Mouse (Mus musculus): ENCODE measurements around the gene Map3k7cl. TPM values are rescaled to one million over a fixed set of nuclear protein-coding genes. Genes with fewer than 3 reads are reported as not detected.

Map3k7cl gene
- total RNA-seq, 1 experiment, result not detected

GRCm38 (mm10) chr16:87587843-87588242 is 34.7 kb downstream of the Map3k7cl start:
- in situ Hi-C loops (cut with MboI; ENCODE audit: low sequenced_read_pairs in 2 of 2, unreplicated experiment in 2 of 2), result no loop called here
- no peak for DNase-seq (ENCODE audit: low read depth, low spot score)
- Histone ChIP-seq H3K4me3 (ENCODE audit: insufficient read depth in 1 of 2, low read depth in 1 of 2, low read length in 2 of 2, poor library complexity in 1 of 2, severe bottlenecking in 1 of 2) (no peak overlapping the region), H3K9ac (ENCODE audit: insufficient read depth, low read depth, low read length, poor library complexity, severe bottlenecking) (no peak overlapping the region), H3K9me3 (ENCODE audit: control insufficient read depth, insufficient read depth, low read depth, low read length) (no peaks in the 10 kb centered on the region), H3K36me3 (ENCODE audit: control insufficient read depth, insufficient read depth, low read length, poor library complexity, severe bottlenecking) (no peaks in the 10 kb centered on the region), H3K4me1 (ENCODE audit: control insufficient read depth in 2 of 2, insufficient read depth in 2 of 2, low read length in 2 of 2, poor library complexity in 1 of 2) (no peaks in the 10 kb centered on the region), H3K27ac (ENCODE audit: insufficient read depth, low read depth, low read length, poor library complexity, severe bottlenecking) (no peak overlapping the region)
- TF ChIP-seq ZNF384 (IDR thresholded peaks at IDR 0.05; ENCODE audit: low read depth, low read length), result no peak
- no peak for TF ChIP-seq CHD2 (IDR thresholded peaks at IDR 0.05; ENCODE audit: low read depth, low read length)
- no peak for TF ChIP-seq MAFK (IDR thresholded peaks at IDR 0.05; ENCODE audit: insufficient read depth, low read depth, low read length)
- TF ChIP-seq HCFC1 (IDR thresholded peaks at IDR 0.05; ENCODE audit: borderline replicate concordance, insufficient read depth, low read length), result no peak
- TF ChIP-seq ZC3H11A (IDR thresholded peaks at IDR 0.05; ENCODE audit: borderline replicate concordance, low read depth, low read length), result no peak

DNA sequence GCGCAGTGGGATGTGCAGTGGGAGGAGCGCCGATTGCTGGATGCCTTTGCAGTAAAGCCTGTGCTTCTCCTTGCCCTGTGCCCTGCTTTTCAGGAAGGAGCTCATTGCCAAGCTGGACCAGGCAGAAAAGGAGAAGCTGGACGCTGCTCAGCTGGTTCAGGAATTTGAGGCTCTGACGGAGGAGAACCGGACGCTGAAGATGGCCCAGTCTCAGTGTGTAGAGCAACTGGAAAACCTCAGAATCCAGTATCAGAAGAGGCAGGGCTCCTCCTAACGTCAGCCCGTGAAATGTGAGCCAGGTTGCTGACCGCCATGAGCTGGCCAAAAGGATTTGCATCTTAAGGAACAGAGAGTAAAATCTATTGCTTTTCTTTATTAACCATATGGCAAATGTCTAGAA is 41.0 kb downstream of the Map3k7cl start:
- DNase-seq (ENCODE audit: low read depth, low spot score), result no peak
- H3K4me3 ChIP-seq (ENCODE audit: insufficient read depth in 1 of 2, low read depth in 1 of 2, low read length in 2 of 2, poor library complexity in 1 of 2, severe bottlenecking in 1 of 2), result no peak overlapping the region
- H3K9ac ChIP-seq (ENCODE audit: insufficient read depth, low read depth, low read length, poor library complexity, severe bottlenecking), result no peak overlapping the region
- in situ Hi-C loops (cut with MboI; ENCODE audit: low sequenced_read_pairs in 2 of 2, unreplicated experiment in 2 of 2), result loop anchor here in 1 of 2 experiments (5.0 kb wide), 1 partner anchor 148 kb away; no protein-coding TSS in a partner anchor
- TF ChIP-seq HCFC1 (IDR thresholded peaks at IDR 0.05; ENCODE audit: borderline replicate concordance, insufficient read depth, low read length) (no peak), ZNF384 (IDR thresholded peaks at IDR 0.05; ENCODE audit: low read depth, low read length) (no peak), CHD2 (IDR thresholded peaks at IDR 0.05; ENCODE audit: low read depth, low read length) (no peak)
- H3K9me3 ChIP-seq (ENCODE audit: control insufficient read depth, insufficient read depth, low read depth, low read length), result no peaks in the 10 kb centered on the region
- H3K36me3 ChIP-seq (ENCODE audit: control insufficient read depth, insufficient read depth, low read length, poor library complexity, severe bottlenecking), result no peaks in the 10 kb centered on the region
- H3K4me1 ChIP-seq (ENCODE audit: control insufficient read depth in 2 of 2, insufficient read depth in 2 of 2, low read length in 2 of 2, poor library complexity in 1 of 2), result no peaks in the 10 kb centered on the region
- no peak overlapping the region for H3K27ac ChIP-seq (ENCODE audit: insufficient read depth, low read depth, low read length, poor library complexity, severe bottlenecking)

- Histone ChIP-seq H3K27ac (ENCODE audit: insufficient read depth, low read depth, low read length, poor library complexity, severe bottlenecking) (no peak overlapping the region), H3K9me3 (ENCODE audit: control insufficient read depth, insufficient read depth, low read depth, low read length) (no peaks in the 10 kb centered on the region), H3K4me3 (ENCODE audit: insufficient read depth in 1 of 2, low read depth in 1 of 2, low read length in 2 of 2, poor library complexity in 1 of 2, severe bottlenecking in 1 of 2) (no peak overlapping the region), H3K9ac (ENCODE audit: insufficient read depth, low read depth, low read length, poor library complexity, severe bottlenecking) (no peak overlapping the region), H3K36me3 (ENCODE audit: control insufficient read depth, insufficient read depth, low read length, poor library complexity, severe bottlenecking) (no peaks in the 10 kb centered on the region), H3K4me1 (ENCODE audit: control insufficient read depth in 2 of 2, insufficient read depth in 2 of 2, low read length in 2 of 2, poor library complexity in 1 of 2) (no peaks in the 10 kb centered on the region)
- in situ Hi-C loops (cut with MboI; ENCODE audit: low sequenced_read_pairs in 2 of 2, unreplicated experiment in 2 of 2), result no loop called here
- DNase-seq (ENCODE audit: low read depth, low spot score), result no peak
- no peak for TF ChIP-seq ZC3H11A (IDR thresholded peaks at IDR 0.05; ENCODE audit: borderline replicate concordance, low read depth, low read length)
Measured at GRCm38 (mm10) chr16:87595149-87595548, 42.0 kb downstream of the Map3k7cl start.

DNA sequence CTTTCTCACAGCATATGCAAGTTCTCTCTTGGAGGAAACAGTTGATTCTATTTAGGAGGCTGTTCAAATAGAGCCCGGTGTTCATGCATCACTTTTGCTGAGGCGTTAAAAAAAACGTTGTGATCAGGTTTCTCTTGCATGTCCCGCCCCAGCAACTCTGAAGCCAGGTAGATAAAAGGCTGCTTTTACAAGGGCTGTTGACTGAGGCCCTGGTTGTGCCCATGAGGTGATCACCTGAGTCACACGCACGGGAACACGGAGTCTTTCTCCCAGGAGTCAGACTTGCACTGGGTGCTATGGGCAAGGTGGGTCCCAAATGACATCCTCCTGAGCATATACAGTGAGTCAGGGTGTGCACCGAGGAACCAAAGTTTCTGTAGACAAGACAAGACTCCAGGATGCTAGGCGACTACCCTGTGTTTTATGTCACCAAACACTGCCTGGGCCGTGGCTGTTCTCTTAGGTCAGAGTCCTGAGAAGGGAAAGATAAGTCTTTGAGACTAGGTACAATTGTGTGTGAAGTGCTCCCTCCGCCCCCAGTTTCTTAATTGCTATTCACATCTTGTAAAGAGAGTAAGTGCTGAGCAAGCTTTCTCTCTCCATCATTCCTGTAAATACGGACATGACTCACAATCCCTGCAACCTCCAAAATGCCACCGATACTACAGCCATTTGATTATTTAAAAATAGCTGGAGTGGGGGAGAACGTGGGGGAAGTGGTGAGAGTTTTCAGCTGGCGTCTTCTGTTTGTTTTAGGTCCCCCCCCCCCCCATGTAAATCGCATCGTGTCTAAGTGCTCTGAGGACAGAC is 49.8 kb downstream of the Map3k7cl start:
- no peaks in the 10 kb centered on the region for H3K36me3 ChIP-seq (ENCODE audit: control insufficient read depth, insufficient read depth, low read length, poor library complexity, severe bottlenecking)
- no peak overlapping the region for H3K9ac ChIP-seq (ENCODE audit: insufficient read depth, low read depth, low read length, poor library complexity, severe bottlenecking)
- in situ Hi-C loops (cut with MboI; ENCODE audit: low sequenced_read_pairs in 2 of 2, unreplicated experiment in 2 of 2), result no loop called here
- no peak overlapping the region for H3K4me3 ChIP-seq (ENCODE audit: insufficient read depth in 1 of 2, low read depth in 1 of 2, low read length in 2 of 2, poor library complexity in 1 of 2, severe bottlenecking in 1 of 2)
- H3K9me3 ChIP-seq (ENCODE audit: control insufficient read depth, insufficient read depth, low read depth, low read length), result no peaks in the 10 kb centered on the region
- no peak for DNase-seq (ENCODE audit: low read depth, low spot score)
- no peak overlapping the region for H3K27ac ChIP-seq (ENCODE audit: insufficient read depth, low read depth, low read length, poor library complexity, severe bottlenecking)
- no peak for TF ChIP-seq MAFK (IDR thresholded peaks at IDR 0.05; ENCODE audit: insufficient read depth, low read depth, low read length)
- no peak for TF ChIP-seq ZC3H11A (IDR thresholded peaks at IDR 0.05; ENCODE audit: borderline replicate concordance, low read depth, low read length)
- TF ChIP-seq HCFC1 (IDR thresholded peaks at IDR 0.05; ENCODE audit: borderline replicate concordance, insufficient read depth, low read length), result no peak
- TF ChIP-seq CHD2 (IDR thresholded peaks at IDR 0.05; ENCODE audit: low read depth, low read length), result no peak
- no peak for TF ChIP-seq ZNF384 (IDR thresholded peaks at IDR 0.05; ENCODE audit: low read depth, low read length)
- H3K4me1 ChIP-seq (ENCODE audit: control insufficient read depth in 2 of 2, insufficient read depth in 2 of 2, low read length in 2 of 2, poor library complexity in 1 of 2), result peaks cover 0 to 4% of the 10 kb centered on the region in 2 experiments; a peak in 2 of 4 replicates

DNA sequence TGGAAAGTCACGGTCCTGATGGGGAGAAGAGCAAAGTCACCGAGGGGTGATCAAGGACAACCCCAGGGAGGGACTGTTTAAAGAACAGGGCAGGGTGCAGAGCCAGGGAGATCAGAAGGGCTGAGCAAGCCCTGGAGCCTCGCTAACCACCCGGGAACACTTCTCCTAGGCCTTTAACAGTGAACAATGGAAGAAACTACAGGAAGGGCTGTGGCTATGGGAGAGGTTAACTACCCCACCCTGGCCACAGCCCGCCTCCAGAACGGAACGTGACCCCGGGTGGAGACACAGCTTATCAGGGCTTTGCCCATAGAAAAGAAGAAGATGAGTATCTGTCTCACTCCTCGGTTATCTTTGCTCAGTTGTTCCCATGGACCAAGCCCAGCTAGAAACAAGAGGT is 50.9 kb downstream of the Map3k7cl start:
- Histone ChIP-seq H3K9ac (ENCODE audit: insufficient read depth, low read depth, low read length, poor library complexity, severe bottlenecking) (no peak overlapping the region), H3K36me3 (ENCODE audit: control insufficient read depth, insufficient read depth, low read length, poor library complexity, severe bottlenecking) (no peaks in the 10 kb centered on the region), H3K9me3 (ENCODE audit: control insufficient read depth, insufficient read depth, low read depth, low read length) (no peaks in the 10 kb centered on the region), H3K4me3 (ENCODE audit: insufficient read depth in 1 of 2, low read depth in 1 of 2, low read length in 2 of 2, poor library complexity in 1 of 2, severe bottlenecking in 1 of 2) (peak overlapping the region in 1 of 2 experiments; percentile 16; a peak in 1 of 4 replicates), H3K4me1 (ENCODE audit: control insufficient read depth in 2 of 2, insufficient read depth in 2 of 2, low read length in 2 of 2, poor library complexity in 1 of 2) (peaks cover 0 to 4% of the 10 kb centered on the region in 2 experiments; a peak in 2 of 4 replicates), H3K27ac (ENCODE audit: insufficient read depth, low read depth, low read length, poor library complexity, severe bottlenecking) (no peak overlapping the region)
- in situ Hi-C loops (cut with MboI; ENCODE audit: low sequenced_read_pairs in 2 of 2, unreplicated experiment in 2 of 2), result no loop called here
- TF ChIP-seq ZNF384 (IDR thresholded peaks at IDR 0.05; ENCODE audit: low read depth, low read length) (no peak), CHD2 (IDR thresholded peaks at IDR 0.05; ENCODE audit: low read depth, low read length) (no peak), ZC3H11A (IDR thresholded peaks at IDR 0.05; ENCODE audit: borderline replicate concordance, low read depth, low read length) (no peak), MAFK (IDR thresholded peaks at IDR 0.05; ENCODE audit: insufficient read depth, low read depth, low read length) (no peak), HCFC1 (IDR thresholded peaks at IDR 0.05; ENCODE audit: borderline replicate concordance, insufficient read depth, low read length) (no peak)
- DNase-seq (ENCODE audit: low read depth, low spot score), result no peak

All from ES-E14 (cell line).